Mouse (Mus musculus) layer of hippocampus, postnatal 14 days (tissue): ENCODE data around the gene 4932414N04Rik. TPM values are rescaled to one million over a fixed set of nuclear protein-coding genes. Genes with fewer than 3 reads are reported as not detected.
A peak's percentile ranks its signal among the peaks of the same experiment; 100 is the strongest.
"Not testable (repeated sequence)": the region's sequence is repeated elsewhere in the genome, so short reads cannot be mapped to it uniquely, and the experiment has no call there.

ENCODE experiments used
- DNase-seq, 2 experiments: peaks; one replicate each; pipeline ENCODE4 v3.0.0; 2021 to 2022; ENCODE audit warnings: low spot score in 2 of 2, mixed read lengths in 1 of 2
- long read RNA-seq, 2 experiments: library from polyadenylated mRNA; stranded (forward); transcript quantifications; one replicate each; pipeline ENCODE4 v2.0.0; 2021
- total RNA-seq, 2 experiments: library from RNA; stranded (reverse); gene quantifications; 2 replicates each; pipeline ENCODE4 v1.2.3; 2021

4932414N04Rik gene
- total RNA-seq: under 1 TPM in 1 of 2 experiments, not detected in 1; 0.43 TPM
- long read RNA-seq, experiment 1: 0 reads
- long read RNA-seq, experiment 2: 0 reads

DNA sequence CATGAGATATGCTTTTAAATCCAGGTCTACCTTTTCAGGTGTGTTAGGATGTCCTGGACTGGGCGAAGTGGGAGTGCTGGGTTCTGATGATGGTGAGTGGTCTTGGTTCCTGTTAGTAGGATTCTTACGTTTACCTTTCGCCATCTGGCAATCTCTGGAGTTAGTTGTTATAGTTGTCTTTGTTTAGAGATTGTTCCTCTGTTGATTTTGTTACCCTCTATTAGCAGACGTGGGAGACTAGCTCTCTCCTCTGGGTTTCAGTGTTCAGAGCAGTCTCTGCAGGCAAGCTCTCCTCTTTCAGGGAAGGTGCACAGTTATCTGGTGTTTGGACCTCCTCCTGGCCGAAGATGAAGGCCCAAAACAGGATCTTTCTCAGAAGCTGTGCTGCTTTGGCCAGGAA lies at the start of gene 4932414N04Rik:
4932414N04Rik (plus strand) TSS at position 301 of the 400 bp plus-strand sequence.
- DNase-seq: not testable (repeated sequence)

DNA sequence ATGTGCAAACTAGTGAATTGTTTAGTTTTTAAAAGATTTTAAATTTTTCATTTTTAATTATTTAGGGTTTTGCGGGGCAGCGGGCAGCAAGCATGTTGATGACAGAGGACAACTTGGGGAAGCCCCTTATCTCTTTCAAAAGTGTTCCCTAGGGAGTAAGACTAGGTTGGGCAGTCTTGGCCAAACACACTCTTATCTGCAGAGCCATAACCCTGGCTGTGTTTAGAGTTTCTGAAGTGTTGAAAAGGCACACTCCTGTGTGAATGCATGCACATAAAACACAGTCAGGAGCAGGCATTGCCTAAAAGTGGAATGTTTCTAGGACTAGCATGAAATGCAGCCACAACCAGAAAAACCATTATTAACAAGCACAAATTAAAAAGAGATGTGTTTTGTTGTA lies 75.9 kb downstream of the 4932414N04Rik start:
- DNase-seq: no peak

DNA sequence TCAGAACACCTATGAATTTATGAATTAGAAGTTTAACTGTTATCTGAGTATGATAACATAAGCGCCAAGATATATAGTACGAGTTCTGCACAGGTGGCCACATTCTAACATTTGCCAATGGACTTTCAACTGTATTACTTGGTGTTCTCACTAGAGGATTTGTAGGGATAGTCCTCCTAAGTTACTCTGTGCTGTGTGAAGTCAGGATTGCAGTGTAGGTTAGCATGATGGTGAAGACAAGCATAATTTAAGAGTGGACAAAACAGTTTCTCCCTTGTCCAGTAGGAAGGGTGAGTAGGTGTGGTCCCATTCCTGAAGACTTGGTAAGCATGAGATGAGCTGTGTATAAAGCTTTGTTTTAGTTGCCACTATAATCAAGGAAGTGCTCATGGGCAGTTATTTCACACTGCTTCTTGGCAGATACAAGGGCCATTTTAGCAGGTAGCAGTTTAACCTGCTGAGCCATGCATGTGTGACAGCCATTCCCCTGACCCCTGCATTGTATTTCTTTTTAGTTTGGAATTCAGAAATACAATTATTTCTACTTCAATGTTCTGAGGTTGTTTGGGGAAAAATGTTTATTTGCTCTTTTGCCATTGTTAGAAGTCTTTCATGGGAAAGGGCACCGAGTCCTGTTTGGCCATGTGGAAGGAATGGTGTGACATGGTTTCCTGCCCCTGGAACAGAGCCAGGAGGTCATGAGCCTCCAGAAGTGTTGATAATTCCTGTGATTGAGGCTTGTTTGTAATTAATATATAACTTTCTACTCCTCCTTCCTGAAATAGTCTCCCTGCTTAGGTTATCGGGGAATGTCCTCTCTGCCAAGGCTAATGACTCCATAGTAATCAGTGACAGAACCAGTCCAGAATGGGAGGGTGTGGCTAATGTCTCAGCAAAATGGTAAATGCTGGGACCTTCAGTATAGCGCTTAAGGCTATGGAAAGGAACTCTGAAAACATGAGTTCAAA lies 83.8 kb downstream of the 4932414N04Rik start:
- no peak for DNase-seq

DNA sequence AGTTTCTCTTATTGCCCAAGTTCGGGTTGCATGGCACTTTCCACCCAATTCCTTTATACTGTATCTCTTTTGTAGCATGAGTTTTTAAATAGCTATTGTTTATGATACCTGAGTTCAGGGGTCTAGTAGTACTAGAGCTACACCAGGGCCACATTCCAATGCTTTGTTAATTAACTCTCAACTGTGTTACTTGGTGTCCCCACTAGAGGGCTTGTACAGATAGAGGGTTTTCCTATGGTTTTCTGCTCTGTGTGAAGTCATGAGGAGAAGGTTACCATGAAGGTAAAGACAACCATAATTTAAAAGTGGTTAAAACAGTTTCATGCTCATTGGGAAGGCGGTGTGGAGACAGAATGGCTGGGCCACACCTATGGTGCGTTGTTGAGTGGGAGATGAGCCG lies 88.3 kb downstream of the 4932414N04Rik start:
- no peak for DNase-seq

DNA sequence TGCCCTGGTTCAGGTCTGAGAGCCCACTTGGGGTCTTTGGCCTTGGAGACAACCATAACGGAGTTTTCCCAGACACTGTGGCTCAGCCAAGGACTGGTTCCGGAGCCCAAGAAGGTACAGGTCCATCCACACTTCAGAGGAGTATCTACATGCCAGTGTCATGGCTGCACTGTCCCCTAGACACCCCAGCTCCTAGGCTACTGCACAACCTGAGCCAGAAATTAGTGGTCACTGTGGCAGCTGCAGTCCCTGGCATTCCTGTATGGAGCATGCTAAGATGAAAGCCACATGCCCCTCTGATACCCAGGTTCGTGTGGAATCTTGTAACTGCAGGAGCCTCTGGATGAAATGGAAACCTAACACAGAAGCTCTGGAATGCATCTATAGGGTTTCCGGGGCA lies 99.9 kb downstream of the 4932414N04Rik start:
- no peak for DNase-seq

DNA sequence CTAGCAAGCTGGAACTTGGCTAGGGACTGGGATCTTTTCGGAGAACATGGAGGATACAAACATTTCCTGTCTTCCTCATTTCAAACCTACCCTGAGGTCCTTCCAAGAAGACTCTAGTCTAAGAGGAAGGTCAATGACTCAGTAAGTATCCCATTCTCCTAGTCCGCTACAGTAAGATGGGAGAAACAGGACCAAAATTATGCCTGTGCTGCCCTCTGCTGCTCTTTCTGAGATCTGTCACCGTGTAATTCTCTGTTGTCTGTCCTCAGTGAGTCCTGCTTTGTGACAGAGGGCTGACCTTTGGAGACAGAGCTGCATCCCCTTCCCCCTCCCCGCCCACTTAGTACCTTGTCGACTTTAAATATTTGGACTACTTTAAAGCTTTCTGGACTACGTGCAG lies 100.5 kb downstream of the 4932414N04Rik start:
- DNase-seq: peak; percentile 36 to 56

DNA sequence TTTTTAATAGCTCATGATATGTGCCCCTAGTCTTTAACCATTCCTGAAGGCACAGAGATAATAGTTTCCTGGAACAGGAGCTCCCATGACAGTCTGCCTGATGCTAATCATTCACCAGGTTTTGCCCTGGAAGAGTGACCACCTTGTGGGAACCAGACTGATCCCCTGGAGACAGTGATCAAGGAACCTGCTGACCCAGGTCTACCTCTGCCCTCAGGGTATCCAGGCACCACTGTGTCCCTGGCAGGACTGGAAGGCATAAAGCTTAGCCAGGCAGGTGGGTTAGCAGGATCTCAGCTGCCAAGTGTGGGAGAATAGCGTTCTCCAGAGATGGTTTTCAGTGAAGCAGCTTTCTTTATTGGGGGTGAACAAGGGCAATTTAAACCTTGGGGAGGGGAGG lies 109.1 kb downstream of the 4932414N04Rik start:
- no peak for DNase-seq

DNA sequence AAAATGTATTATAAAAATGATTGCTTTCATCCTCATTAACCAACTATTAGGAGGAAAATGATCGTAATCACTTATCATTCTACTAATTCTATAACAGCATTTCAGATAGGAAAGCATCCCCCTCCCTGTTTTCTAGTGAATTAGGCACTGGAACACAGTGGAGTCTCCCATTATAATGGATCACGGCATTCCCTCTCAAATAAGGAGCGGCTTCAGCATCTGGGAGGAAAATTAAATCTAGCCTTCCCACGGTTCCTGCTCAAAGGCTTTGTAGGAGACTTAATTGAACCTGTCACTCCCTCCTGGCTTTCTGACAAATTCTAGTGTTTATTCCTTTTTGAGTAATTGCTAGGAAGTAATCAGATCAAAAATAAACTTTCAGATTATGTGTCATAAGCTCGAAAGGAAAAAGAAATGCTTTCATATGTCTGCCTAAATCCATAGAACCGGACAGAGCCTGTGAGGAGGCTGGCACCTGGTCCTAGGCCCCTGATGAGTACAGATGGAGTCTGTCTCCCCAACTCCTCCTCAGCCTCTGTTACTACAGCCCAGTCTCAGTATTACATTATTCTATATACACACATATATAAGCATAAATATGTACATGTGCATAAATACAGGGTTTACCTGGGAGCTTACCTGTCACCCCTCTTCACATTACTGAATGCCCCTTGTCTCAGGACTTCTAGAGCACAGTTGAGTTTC lies 111.1 kb downstream of the 4932414N04Rik start:
- DNase-seq: no peak

DNA sequence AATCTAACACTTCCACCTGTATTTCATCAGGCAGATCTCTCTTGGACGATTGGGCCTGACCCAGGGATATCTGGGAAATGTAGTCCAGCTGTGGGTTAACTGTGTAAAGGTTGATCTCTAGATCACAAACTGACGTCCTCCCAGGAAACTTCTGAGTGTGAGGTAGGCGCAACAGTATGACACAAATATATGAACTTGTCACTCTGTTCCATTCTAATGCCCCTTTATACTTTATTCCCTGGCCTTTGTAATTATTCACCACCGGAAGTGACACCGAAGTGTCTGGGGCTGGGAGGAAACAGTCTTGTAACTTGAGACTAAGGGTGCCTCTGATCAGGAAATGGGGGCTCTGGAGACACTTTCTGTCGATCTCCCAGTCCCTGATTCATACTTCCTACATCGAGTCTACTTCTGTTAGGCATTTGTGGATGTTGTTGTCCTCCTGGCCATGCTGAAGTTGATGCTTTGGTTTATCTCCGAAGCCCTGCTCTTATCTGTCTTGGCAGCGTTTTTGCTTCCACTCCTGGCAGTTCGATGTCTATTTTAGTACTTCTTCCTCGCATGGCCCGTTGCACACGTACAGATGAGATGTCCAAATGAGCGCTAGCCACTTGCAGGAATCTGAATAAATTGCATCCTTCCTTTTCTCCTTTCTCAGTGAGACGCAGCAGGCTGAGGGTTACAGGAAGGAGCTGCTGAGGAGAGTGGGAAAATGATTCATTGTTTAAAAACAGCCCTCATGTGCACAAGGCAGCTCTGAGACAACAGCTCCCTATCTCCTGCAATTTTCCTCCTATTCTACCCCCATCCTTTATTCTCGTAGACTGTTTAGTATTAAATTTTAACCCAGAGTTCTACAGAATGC lies 126.2 kb downstream of the 4932414N04Rik start:
- DNase-seq: no peak

DNA sequence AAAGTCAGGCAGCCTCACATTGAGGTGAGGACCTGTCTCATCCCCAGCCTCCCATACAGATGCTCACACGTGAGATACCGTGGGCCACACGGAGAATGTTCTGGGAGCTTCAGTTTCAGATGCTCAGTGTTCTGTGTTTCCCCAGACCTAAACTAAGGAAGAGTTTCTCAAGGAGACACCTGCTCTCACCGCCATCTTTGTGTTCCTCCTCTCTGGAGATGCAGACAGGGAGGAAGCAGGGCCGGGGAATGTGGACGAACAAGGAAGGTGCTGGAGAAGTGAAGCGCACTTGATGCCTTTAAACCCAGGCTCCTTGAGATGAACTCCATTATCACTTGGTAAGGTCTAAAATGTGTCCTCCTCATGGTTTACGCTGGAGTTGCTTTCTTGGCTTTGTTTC lies 127.4 kb downstream of the 4932414N04Rik start:
- not testable (repeated sequence) for DNase-seq

DNA sequence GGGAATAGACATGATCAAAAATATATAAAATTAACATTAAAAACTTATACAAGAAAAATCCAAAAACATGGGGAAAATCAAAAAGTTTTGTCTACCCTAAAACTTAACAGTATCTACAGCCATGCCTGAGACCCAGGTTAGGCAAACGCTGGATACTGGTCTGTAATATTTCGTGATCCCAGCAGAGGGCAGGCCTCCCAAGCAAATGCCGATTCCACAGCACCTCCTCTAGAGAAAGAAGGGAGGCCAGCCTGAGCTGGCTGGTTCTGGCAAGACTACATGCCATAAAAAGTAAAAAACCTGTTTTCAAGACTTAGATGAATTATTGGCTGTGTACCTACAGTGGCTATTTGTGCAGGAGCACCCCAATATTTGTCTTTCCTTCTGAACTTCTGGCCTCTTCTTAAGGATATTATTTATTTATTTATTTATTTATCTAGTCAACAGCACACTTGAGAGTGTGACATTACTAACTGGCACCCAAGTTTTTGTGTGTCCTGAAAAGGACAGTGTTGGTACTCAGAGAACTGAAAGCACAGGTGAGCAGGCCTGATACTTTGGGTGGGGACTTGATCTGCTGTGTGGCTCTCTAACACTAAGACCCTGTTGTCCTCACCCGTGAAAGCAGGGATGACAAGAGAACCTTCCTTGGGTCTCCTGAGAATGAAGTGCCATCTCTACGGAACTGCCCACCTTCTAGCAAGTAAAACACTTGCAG lies 128.6 kb downstream of the 4932414N04Rik start:
- DNase-seq: peak; percentile 84 to 89

DNA sequence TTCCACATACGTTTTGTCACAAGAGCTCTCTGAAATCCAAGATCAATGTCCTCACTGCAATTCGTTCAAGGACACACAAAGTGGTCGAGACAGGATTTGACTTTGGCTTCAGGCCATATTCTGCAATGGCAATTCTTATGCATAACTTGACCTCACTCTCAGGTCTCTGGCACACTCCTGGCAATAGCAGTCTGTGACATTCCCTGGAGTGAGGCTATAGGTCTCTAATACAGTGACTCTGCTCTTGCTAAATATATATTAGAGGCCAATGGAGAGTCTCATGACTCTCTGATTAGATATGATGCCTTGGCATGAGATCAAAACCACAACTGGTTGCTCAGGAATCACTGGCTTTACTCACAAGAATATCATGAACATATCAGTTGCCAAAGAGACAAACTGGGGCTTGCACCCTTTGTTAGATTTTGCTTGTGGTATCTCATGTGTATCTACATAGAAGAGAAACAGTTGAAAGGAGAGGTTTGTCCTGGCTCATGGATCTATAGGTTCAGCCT lies 130.9 kb downstream of the 4932414N04Rik start:
- no peak for DNase-seq

DNA sequence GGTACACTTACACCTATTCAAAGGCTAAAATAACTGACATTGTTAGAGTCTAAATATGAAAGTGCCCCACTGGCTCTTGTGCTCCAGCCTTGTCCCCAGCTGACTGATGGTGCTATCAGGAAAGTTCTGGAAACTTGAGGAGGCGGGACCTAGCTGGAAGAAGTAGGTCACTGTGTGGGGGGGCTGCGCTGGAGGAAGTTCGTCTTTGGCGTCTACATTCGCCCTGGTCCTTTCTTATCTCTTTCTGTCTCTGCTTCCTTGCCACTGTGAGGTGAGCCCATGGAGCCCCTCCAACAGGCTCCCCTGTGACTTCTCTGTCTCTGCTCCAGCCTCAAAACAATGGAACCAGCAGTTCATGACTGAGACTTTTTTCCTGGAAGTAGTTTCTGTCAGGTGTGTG lies 136.0 kb downstream of the 4932414N04Rik start:
- DNase-seq: no peak

DNA sequence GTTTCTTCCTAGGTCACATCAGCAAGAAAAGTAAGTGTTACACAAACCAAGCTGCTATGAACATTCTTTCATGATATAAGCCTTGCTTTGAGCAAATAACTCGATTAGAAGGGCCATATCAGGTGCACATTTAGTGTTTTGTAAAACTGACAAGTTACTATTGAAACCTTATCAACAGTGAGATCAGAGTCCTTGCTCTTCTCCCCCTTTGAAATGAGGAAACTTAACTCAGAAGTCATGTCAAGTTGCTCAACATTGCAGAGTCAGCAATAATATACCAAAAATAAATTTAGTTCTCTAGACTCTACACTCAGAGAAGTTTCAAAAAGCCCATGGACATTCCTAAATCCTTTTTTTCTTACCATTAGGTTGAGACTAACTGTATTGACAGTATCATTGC lies 137.2 kb downstream of the 4932414N04Rik start:
- no peak for DNase-seq

DNA sequence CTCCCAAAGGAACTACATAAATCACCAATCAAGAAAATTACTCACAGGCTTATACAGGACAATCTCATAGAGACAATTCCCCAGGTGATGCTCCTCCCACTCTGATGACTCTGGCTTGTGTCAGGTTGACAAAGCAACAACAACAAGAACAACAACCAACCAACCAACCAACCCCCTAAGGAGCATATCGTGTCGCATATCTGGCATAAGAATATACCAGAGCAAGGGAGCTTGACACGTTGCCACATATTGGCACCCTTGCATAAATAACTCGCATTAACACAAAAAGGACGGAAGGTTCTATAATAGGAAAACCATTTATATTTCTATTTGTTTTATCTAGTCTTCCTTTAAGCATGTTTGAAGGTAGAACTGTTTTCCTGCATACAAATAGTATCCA lies 137.9 kb downstream of the 4932414N04Rik start:
- no peak for DNase-seq

DNA sequence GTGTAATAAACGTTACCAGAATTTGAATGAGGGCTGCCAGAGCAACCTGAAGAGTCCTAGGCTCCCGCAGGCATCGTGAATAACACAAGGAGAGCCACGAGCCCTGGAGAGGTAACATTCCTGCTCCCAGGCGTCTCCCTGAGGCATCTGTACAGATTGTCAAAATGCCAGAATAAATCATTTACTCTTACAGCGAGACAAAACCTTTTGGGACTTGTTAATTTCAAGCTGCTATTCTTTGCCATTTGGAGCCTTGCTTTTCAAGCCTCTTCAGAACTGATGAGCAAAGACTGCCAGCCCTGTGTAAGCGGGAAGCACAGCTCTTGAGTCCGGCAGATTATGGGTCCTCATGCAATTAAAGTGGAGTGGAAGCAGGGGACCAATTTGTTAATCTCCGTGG lies 138.3 kb downstream of the 4932414N04Rik start:
- no peak for DNase-seq

DNA sequence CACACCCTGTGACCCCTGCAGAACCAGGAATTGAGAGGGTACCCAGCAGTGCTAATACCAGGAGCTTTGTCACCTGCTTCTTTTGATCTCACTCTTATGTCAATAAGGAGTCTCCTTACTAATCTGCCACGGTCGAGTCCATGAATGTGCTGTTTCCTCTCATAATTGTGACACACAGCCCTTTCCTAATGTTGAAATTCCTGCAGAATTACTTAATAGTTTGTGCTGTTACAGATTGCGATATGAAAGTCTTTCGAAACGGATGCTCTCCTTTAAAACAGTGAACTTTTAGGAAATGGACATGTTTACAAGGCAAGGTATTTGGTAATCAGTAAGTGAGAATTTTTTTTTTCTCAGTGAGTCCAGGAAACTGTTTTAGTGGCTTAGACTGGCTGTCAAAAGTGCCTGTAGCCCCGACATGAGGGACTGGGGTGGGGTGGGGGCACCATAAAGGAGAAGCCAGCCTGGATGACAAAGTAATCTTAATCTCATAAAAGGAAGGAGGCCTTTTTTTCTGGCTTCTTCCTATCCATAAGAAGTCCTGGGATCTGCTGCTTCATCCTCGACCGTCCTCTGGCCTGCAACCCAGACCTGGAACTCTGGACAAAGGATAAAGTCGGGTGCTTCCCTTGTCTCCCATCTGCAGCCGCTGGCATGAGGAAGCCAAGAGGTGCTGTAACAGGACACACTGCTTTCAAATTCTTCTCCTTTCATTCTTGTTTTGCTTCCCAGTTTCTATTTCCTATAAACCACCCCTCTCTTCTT lies 139.9 kb downstream of the 4932414N04Rik start:
- DNase-seq: no peak

DNA sequence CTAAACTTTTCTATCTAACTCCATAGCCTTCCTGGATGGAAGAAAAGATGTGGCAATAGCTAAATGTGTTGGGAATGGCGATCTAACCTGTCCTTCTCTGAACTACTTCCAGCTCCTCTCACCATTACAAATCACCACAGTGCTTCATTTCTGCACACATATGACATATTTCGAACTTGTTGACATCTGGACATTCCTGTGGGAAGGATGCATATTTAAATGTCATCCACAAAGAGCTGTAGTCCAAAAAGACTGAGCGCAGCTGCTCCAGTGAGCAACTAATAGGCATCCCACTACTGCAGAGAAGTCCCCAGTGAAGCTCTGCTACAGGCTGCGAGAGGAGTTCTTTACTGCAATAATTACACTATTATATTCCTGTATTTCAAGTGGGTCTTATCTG lies 140.8 kb downstream of the 4932414N04Rik start:
- no peak for DNase-seq
